ENCODE assay signal across 18 mouse cellular contexts in the genomic region with DNA sequence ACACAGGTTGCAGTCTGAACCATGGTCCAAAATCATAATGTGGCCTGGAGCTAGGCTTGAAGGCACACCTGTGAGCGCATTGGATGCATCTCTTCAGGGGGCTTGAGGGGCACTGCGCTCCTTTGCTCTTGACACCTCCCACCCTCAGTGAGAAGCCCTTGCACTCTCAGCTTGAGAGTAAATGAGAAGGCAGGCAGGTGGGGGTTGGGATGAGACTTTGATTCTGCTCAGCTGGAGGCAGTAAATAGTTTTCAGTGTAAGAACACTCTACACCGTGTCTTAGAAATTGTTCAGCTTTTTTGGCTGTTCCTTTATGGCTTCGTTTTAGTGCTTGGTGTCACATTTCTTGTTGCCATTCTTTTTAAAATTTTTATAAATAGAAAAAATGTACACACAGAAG.
"Had no signal": no experiment of that assay in that cellular context is flagged by ENCODE, and none has a peak within 500 bp of the region (broad histone marks: within the 10 kb centered on the region; RNA-seq: fewer than 3 reads in every experiment).

No protein-coding gene starts in this region.

- H3K27ac ChIP-seq: lung, embryonic 15.5 days; midbrain, embryonic 12.5 days; midbrain, embryonic 15.5 days; neural tube, embryonic 12.5 days; neural tube, embryonic 15.5 days; stomach, postnatal 0 days had no signal

- H3K4me2 ChIP-seq: liver, embryonic 15.5 days; lung, embryonic 15.5 days; midbrain, embryonic 12.5 days; midbrain, embryonic 15.5 days; neural tube, embryonic 12.5 days; neural tube, embryonic 15.5 days had no signal

- H3K9ac ChIP-seq: liver, embryonic 15.5 days; lung, embryonic 15.5 days; midbrain, embryonic 12.5 days; midbrain, embryonic 15.5 days; neural tube, embryonic 12.5 days; neural tube, embryonic 15.5 days had no signal

- DNase-seq: left cerebral cortex, postnatal 4 days; lung, adult 18-20 months; lung, postnatal 10 days; lung, postnatal 36 days; right cerebral cortex, adult 18-20 months; right cerebral cortex, postnatal 14 days; right cerebral cortex, postnatal 4 days; thymus, adult 2 months; thymus, postnatal 14 days; thymus, postnatal 4 days had no signal

- H3K4me3 ChIP-seq: liver, embryonic 15.5 days; lung, embryonic 15.5 days; midbrain, embryonic 12.5 days; midbrain, embryonic 15.5 days; neural tube, embryonic 12.5 days; neural tube, embryonic 15.5 days had no signal

- H3K27me3 ChIP-seq: liver, embryonic 15.5 days; lung, embryonic 15.5 days; midbrain, embryonic 12.5 days; midbrain, embryonic 15.5 days; neural tube, embryonic 12.5 days; neural tube, embryonic 15.5 days had no signal

- H3K36me3 ChIP-seq: lung, embryonic 15.5 days; midbrain, embryonic 12.5 days; midbrain, embryonic 15.5 days; neural tube, embryonic 12.5 days; neural tube, embryonic 15.5 days had no signal

- H3K9me3 ChIP-seq: liver, embryonic 15.5 days; lung, embryonic 15.5 days; midbrain, embryonic 12.5 days; midbrain, embryonic 15.5 days; neural tube, embryonic 12.5 days; neural tube, embryonic 15.5 days had no signal

- ATAC-seq: intestine, postnatal 0 days; midbrain, embryonic 15.5 days had no signal
